Mouse (Mus musculus): ENCODE data around the gene Tmem107.

Tmem107 gene

GRCm38 (mm10) chr11:69074776-69075069 is 4.1 kb downstream of the Tmem107 start:
- no peak for DNase-seq (ENCODE audit: low spot score)

- no peak for DNase-seq (ENCODE audit: low spot score)
These were observed 5.3 kb downstream of the Tmem107 start for GRCm38 (mm10) chr11:69075764-69076479.

- DNase-seq (ENCODE audit: low spot score), result no peak
These were observed 6.0 kb downstream of the Tmem107 start for GRCm38 (mm10) chr11:69076572-69076971.

- no peak for DNase-seq (ENCODE audit: low spot score)
These were observed 6.7 kb downstream of the Tmem107 start for GRCm38 (mm10) chr11:69077316-69077715.

GRCm38 (mm10) chr11:69078041-69078440 is 7.4 kb downstream of the Tmem107 start:
- DNase-seq (ENCODE audit: low spot score), result no peak

GRCm38 (mm10) chr11:69078805-69079438 is 8.3 kb downstream of the Tmem107 start:
- no peak for DNase-seq (ENCODE audit: low spot score)

- no peak for DNase-seq (ENCODE audit: low spot score)
These were observed 9.7 kb downstream of the Tmem107 start for GRCm38 (mm10) chr11:69080102-69080854.

GRCm38 (mm10) chr11:69080855-69081222 is 10.2 kb downstream of the Tmem107 start:
- DNase-seq (ENCODE audit: low spot score), result no peak

GRCm38 (mm10) chr11:69081613-69082012 is 11.0 kb downstream of the Tmem107 start:
- no peak for DNase-seq (ENCODE audit: low spot score)

GRCm38 (mm10) chr11:69085608-69086007 is 15.0 kb downstream of the Tmem107 start:
- DNase-seq (ENCODE audit: low spot score), result no peak

GRCm38 (mm10) chr11:69086390-69086789 is 15.8 kb downstream of the Tmem107 start:
- DNase-seq (ENCODE audit: low spot score), result no peak

GRCm38 (mm10) chr11:69087082-69087481 is 16.5 kb downstream of the Tmem107 start:
- DNase-seq (ENCODE audit: low spot score), result no peak

GRCm38 (mm10) chr11:69087597-69087996 is 17.0 kb downstream of the Tmem107 start:
- DNase-seq (ENCODE audit: low spot score), result no peak

- no peak for DNase-seq (ENCODE audit: low spot score)
These were observed 17.7 kb downstream of the Tmem107 start, which contains the start of gene Vamp2 for GRCm38 (mm10) chr11:69088103-69088855. Vamp2 (plus strand) TSS chr11:69088490.

GRCm38 (mm10) chr11:69088856-69089615 is 18.4 kb downstream of the Tmem107 start:
- no peak for DNase-seq (ENCODE audit: low spot score)

GRCm38 (mm10) chr11:69089616-69090290 is 19.1 kb downstream of the Tmem107 start:
- DNase-seq (ENCODE audit: low spot score), result no peak

- DNase-seq (ENCODE audit: low spot score), result no peak
These were observed 19.8 kb downstream of the Tmem107 start for GRCm38 (mm10) chr11:69090367-69090766.

- no peak for DNase-seq (ENCODE audit: low spot score)
These were observed 21.2 kb downstream of the Tmem107 start for GRCm38 (mm10) chr11:69091566-69092385.

GRCm38 (mm10) chr11:69092386-69092751 is 21.8 kb downstream of the Tmem107 start:
- DNase-seq (ENCODE audit: low spot score), result peak; percentile 82

- no peak for DNase-seq (ENCODE audit: low spot score)
These were observed 22.3 kb downstream of the Tmem107 start for GRCm38 (mm10) chr11:69092871-69093270.
